Mouse (Mus musculus) G1E (cell line): ENCODE results near the gene Cblb. TPM values are rescaled to one million over a fixed set of nuclear protein-coding genes. Genes with fewer than 3 reads are reported as not detected.

ENCODE experiments used
- ATAC-seq: 2 replicates; pipeline ENCODE4 v1.8.0; 2016; ENCODE audit warnings: mild to moderate bottlenecking; ENCODE audit not compliant: insufficient number of reproducible peaks, poor library complexity, low FRiP score, severe bottlenecking; ENCODE audit errors: extremely low read depth
- DNase-seq: peaks from one replicate; pipeline ENCODE4 v3.0.0; 2012; ENCODE audit warnings: low spot score
- H3K27me3 ChIP-seq: 2 replicates; pipeline ENCODE4 v1.6.1; 2012; ENCODE audit warnings: mild to moderate bottlenecking, low read length, inconsistent platforms; ENCODE audit not compliant: insufficient read depth
- H3K36me3 ChIP-seq: replicated peaks from 2 replicates; pipeline ENCODE3; 2012; ENCODE audit warnings: mild to moderate bottlenecking, inconsistent platforms
- H3K4me1 ChIP-seq: 2 replicates; pipeline ENCODE4 v1.6.1; 2012; ENCODE audit warnings: low read depth, low read length, inconsistent platforms, mixed read lengths; ENCODE audit not compliant: insufficient read depth
- H3K4me3 ChIP-seq: 2 replicates; pipeline ENCODE4 v1.5.1; 2012; ENCODE audit warnings: low read depth, mild to moderate bottlenecking, inconsistent platforms, low read length, moderate library complexity, mixed read lengths
- H3K9me3 ChIP-seq: replicated peaks from 2 replicates; pipeline ENCODE4 v1.6.1; 2012; ENCODE audit warnings: inconsistent platforms
- CTCF ChIP-seq: IDR thresholded peaks from 2 replicates; pipeline ENCODE4 v1.5.1; 2012; ENCODE audit warnings: low read depth, low read length, inconsistent platforms, mixed read lengths
- GATA1 ChIP-seq: IDR thresholded peaks from 2 replicates; pipeline ENCODE4 v1.6.1; 2012; ENCODE audit warnings: borderline replicate concordance, low read length, inconsistent platforms, mixed read lengths
- GATA2 ChIP-seq: IDR thresholded peaks from 2 replicates; pipeline ENCODE4 v1.6.1; 2012; ENCODE audit warnings: low read depth, low read length, inconsistent platforms, borderline replicate concordance
- POLR2AphosphoS5 ChIP-seq: IDR thresholded peaks from 2 replicates; pipeline ENCODE4 v1.6.1; 2012; ENCODE audit warnings: low read depth, low read length, inconsistent platforms; ENCODE audit not compliant: insufficient replicate concordance
- TAL1 ChIP-seq: conservative IDR thresholded peaks from 2 replicates; pipeline ENCODE4 v1.6.1; 2012; ENCODE audit warnings: low read depth, low read length, inconsistent platforms, mixed read lengths
- polyA plus RNA-seq: library from polyadenylated mRNA; stranded (reverse); fragments of >175 nt; gene quantifications from 2 replicates; pipeline ENCODE4 v1.2.3, GENCODE M21; 2012
- total RNA-seq, 2 experiments: library from RNA; stranded (forward) in 1 of 2; stranded (reverse) in 1 of 2; fragments of 200-1000 nt in 1 of 2; fragments of >200 nt in 1 of 2; fragmentation: Nextera tagmentation in 1 of 2; gene quantifications; 2 replicates each; pipeline ENCODE4 v1.2.3; 2014 to 2017

The Cblb gene
- total and polyA plus RNA-seq, 3 experiments, result 5.4 to 31.9 (median 9.1) TPM

- DNase-seq, result no peak
- no peaks in the 10 kb centered on the region for H3K27me3 ChIP-seq
- H3K9me3 ChIP-seq, result no peaks in the 10 kb centered on the region
Observed at GRCm38 (mm10) chr16:52210844-52211606, 180.0 kb downstream of the Cblb start.

GRCm38 (mm10) chr16:52219069-52219468 is 188.0 kb downstream of the Cblb start:
- Histone ChIP-seq H3K9me3 (no peaks in the 10 kb centered on the region), H3K36me3 (no peaks in the 10 kb centered on the region), H3K4me1 (no peaks in the 10 kb centered on the region), H3K27me3 (no peaks in the 10 kb centered on the region), H3K4me3 (no peak overlapping the region)
- DNase-seq (no peak), ATAC-seq (peak; percentile 15; the same call in 1 of the 2 replicates)
- no peak for TF ChIP-seq GATA2
- TF ChIP-seq GATA1, result no peak
- no peak for TF ChIP-seq CTCF
- TF ChIP-seq POLR2AphosphoS5, result no peak
- no peak for TF ChIP-seq TAL1

More at GRCm38 (mm10) chr16:52210844-52211606, 180.0 kb downstream of the Cblb start:
- TF ChIP-seq TAL1, result no peak
- H3K4me1 ChIP-seq, result no peaks in the 10 kb centered on the region
- no peaks in the 10 kb centered on the region for H3K36me3 ChIP-seq
- no peak overlapping the region for H3K4me3 ChIP-seq
- ATAC-seq, result no peak

- Histone ChIP-seq H3K27me3 (no peaks in the 10 kb centered on the region), H3K36me3 (no peaks in the 10 kb centered on the region), H3K4me3 (no peak overlapping the region), H3K4me1 (no peaks in the 10 kb centered on the region), H3K9me3 (no peaks in the 10 kb centered on the region)
- ATAC-seq, result no peak
- DNase-seq, result no peak
- no peak for TF ChIP-seq CTCF
Observed at GRCm38 (mm10) chr16:52222896-52223295, 191.9 kb downstream of the Cblb start.

- Histone ChIP-seq H3K4me1 (no peaks in the 10 kb centered on the region), H3K27me3 (no peaks in the 10 kb centered on the region), H3K9me3 (no peaks in the 10 kb centered on the region), H3K36me3 (no peaks in the 10 kb centered on the region), H3K4me3 (no peak overlapping the region)
- TF ChIP-seq GATA2 (no peak), TAL1 (no peak), POLR2AphosphoS5 (no peak), CTCF (no peak), GATA1 (no peak)
- ATAC-seq (no peak), DNase-seq (no peak)
Observed at GRCm38 (mm10) chr16:52229446-52229845, 198.4 kb downstream of the Cblb start.

- Histone ChIP-seq H3K9me3 (no peaks in the 10 kb centered on the region), H3K4me1 (no peaks in the 10 kb centered on the region), H3K4me3 (no peak overlapping the region), H3K27me3 (no peaks in the 10 kb centered on the region), H3K36me3 (no peaks in the 10 kb centered on the region)
- TF ChIP-seq POLR2AphosphoS5 (no peak), GATA1 (no peak), CTCF (no peak), GATA2 (no peak), TAL1 (no peak)
- ATAC-seq, result no peak
- no peak for DNase-seq
Observed at GRCm38 (mm10) chr16:52229930-52230329, 198.9 kb downstream of the Cblb start.

GRCm38 (mm10) chr16:52242144-52242543 is 211.1 kb downstream of the Cblb start:
- DNase-seq, result no peak
- no peaks in the 10 kb centered on the region for H3K27me3 ChIP-seq
- ATAC-seq, result no peak
- peaks cover 5% of the 10 kb centered on the region for H3K9me3 ChIP-seq
- H3K36me3 ChIP-seq, result no peaks in the 10 kb centered on the region
- H3K4me3 ChIP-seq, result no peak overlapping the region
- H3K4me1 ChIP-seq, result no peaks in the 10 kb centered on the region
- TF ChIP-seq GATA1 (no peak), TAL1 (no peak)

- DNase-seq (no peak), ATAC-seq (peak; percentile 4; the same call in 1 of the 2 replicates)
- Histone ChIP-seq H3K9me3 (peaks cover 5% of the 10 kb centered on the region), H3K36me3 (no peaks in the 10 kb centered on the region), H3K4me3 (no peak overlapping the region), H3K27me3 (no peaks in the 10 kb centered on the region), H3K4me1 (no peaks in the 10 kb centered on the region)
- no peak for TF ChIP-seq TAL1
- no peak for TF ChIP-seq CTCF
- TF ChIP-seq GATA1, result no peak
- TF ChIP-seq POLR2AphosphoS5, result no peak
- no peak for TF ChIP-seq GATA2
Observed at GRCm38 (mm10) chr16:52243421-52243973, 212.5 kb downstream of the Cblb start.
